Mouse (Mus musculus): ENCODE results near the gene Th.

DNA sequence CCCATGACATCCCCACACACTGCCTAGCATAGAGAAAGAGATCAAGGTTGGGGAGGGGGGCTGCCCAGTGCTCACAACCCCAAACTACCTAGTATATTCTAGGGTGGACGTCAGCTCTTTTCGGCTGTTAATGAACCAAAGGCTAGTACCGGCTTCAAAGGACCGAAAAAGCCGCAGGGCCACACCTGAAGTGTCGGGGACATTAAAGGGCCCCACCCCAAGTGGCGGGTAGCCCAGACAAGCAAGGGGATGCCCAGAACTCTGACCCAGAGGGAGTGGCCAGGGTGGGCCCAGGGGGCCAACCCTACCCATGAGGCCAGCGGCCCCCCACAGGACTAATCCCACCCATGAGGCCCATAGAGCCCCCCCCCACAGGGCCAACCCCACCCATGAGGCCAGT, 3.6 kb downstream of the Th start:
- TF ChIP-seq USF1 (IDR thresholded peaks at IDR 0.05; ENCODE audit: low read depth) (no peak), CTCF (IDR thresholded peaks at IDR 0.05; ENCODE audit: control insufficient read depth, insufficient read depth, insufficient read length) (no peak), MYOG (IDR thresholded peaks at IDR 0.05; ENCODE audit: control insufficient read depth, extremely low read depth, insufficient read length) (no peak), MAX (IDR thresholded peaks at IDR 0.05) (no peak), MYOD1 (IDR thresholded peaks at IDR 0.05; ENCODE audit: control insufficient read depth, insufficient read length, low read depth) (no peak), FOSL1 (IDR thresholded peaks at IDR 0.05; ENCODE audit: insufficient read depth, low read length, poor library complexity, severe bottlenecking) (no peak)

Measured in C2C12 (cell line).